Mouse (Mus musculus): ENCODE measurements around the gene Dclk2. TPM values are rescaled to one million over a fixed set of nuclear protein-coding genes. Genes with fewer than 3 reads are reported as not detected.

The Dclk2 gene
- polyA plus RNA-seq, 1 experiment from 2014 or later: 95.5 TPM

DNA sequence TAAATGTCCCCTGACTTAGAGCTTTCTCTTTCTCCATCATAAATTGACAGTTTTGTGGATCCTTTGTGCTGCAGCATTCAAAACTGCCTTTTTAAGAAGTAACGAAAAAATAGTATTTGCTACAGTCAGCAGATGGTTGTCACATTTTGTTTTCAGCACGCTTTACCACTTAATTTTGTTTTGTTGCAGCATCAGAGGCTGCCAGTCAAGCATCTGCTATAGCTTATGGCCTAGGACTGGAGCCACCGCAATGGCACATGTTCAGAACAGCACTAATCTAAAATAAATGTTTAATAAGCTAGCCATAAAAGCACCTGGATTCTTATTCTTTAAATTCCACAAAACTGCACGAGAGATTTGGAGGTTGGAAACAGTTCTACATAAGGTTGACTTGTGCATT, 175.3 kb downstream of the Dclk2 start:
- Histone ChIP-seq H3K36me3 (replicated peaks) (no peaks in the 10 kb centered on the region), H3K27me3 (replicated peaks) (no peaks in the 10 kb centered on the region), H3K9ac (no peak overlapping the region), H3K9me3 (no peaks in the 10 kb centered on the region), H3K4me2 (peak overlapping the region; percentile 17; the same call in 1 of the 2 replicates), H3K4me3 (no peak overlapping the region), H3K27ac (peak overlapping the region; percentile 68), H3K4me1 (peaks cover 22% of the 10 kb centered on the region)
- ATAC-seq (replicated peaks): peak; percentile 68
- WGBS: 35% methylated on average over 4 of the region's 4 CpGs

DNA sequence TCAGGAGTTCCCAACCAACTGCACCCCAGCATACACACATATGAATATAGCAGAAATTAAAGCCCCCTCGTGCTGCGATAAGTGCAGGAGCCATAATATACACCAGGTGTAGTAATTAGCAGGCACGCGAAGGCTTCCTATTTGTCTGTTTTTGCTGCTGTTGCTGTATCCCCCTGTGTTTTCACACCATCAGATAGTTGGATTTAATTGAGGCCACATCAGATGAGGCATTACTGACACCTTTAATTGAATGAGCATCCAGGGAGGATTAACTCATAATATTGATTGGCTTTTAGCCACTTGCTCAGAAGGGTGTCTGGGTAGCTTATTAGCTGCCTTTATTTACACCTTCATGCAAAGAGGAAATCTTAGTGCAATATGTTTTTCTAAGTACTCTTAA, 180.9 kb downstream of the Dclk2 start:
- no peak for ATAC-seq (replicated peaks)
- no peak overlapping the region for H3K9ac ChIP-seq

DNA sequence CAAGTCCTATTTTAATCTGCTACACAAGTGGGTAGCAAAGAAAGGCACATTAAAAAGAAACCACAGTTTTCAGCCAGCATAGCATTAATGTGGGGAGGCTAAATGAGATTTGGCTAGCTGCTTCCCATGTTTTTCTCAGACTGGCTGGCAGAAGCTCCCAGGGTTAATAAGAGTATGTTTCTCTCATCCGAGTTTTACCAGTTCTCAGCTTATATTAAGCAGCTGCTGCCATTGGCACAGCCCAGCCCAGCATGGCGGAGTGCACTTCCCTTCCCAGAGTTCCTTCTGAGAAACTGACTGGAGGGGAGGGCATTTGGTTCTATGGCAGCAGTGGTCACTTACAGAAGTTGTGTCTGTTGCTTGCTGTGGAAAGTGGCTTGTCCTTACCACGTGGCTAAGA, 181.8 kb downstream of the Dclk2 start:
- Histone ChIP-seq H3K27ac (no peak overlapping the region), H3K4me3 (no peak overlapping the region), H3K36me3 (replicated peaks) (no peaks in the 10 kb centered on the region), H3K9me3 (no peaks in the 10 kb centered on the region), H3K4me1 (peaks cover 8% of the 10 kb centered on the region), H3K9ac (no peak overlapping the region), H3K4me2 (no peak overlapping the region), H3K27me3 (replicated peaks) (no peaks in the 10 kb centered on the region)
- WGBS: 75% methylated on average over 3 of the region's 3 CpGs
- ATAC-seq (replicated peaks): no peak

More for the DNA sequence above, 180.9 kb downstream of the Dclk2 start:
- WGBS: 47% methylated on average over 4 of the region's 4 CpGs
- no peak overlapping the region for H3K4me3 ChIP-seq
- H3K27me3 ChIP-seq (replicated peaks): no peaks in the 10 kb centered on the region
- H3K36me3 ChIP-seq (replicated peaks): no peaks in the 10 kb centered on the region
- H3K4me2 ChIP-seq: no peak overlapping the region
- peaks cover 10% of the 10 kb centered on the region for H3K4me1 ChIP-seq
- H3K27ac ChIP-seq: 0 out of 2 replicates have a peak overlapping the region, but pooled peaks have one; percentile 25
- no peaks in the 10 kb centered on the region for H3K9me3 ChIP-seq

Other genes starting within 250 kb of the Dclk2 start
- 47.7 and 52.9 TPM in 2 replicates for gene Cd1d1, start 78.6 kb upstream of the Dclk2 start, polyA plus RNA-seq (2015; fragmentation: Nextera tagmentation; extraction: Ambion mirVana)

Data from midbrain, embryonic 15.5 days (tissue).